Mouse (Mus musculus) ES-Bruce4 (cell line): ENCODE data around the gene Traf7. TPM values are rescaled to one million over a fixed set of nuclear protein-coding genes. Genes with fewer than 3 reads are reported as not detected.

Experiments used
- H3K27ac ChIP-seq: 2 replicates; pipeline ENCODE4 v1.5.1; 2012; ENCODE audit warnings: low read length, inconsistent platforms; ENCODE audit not compliant: insufficient read depth
- H3K27me3 ChIP-seq: 2 replicates; pipeline ENCODE4 v1.6.1; 2012; ENCODE audit warnings: mild to moderate bottlenecking, low read length, inconsistent platforms; ENCODE audit not compliant: control insufficient read depth, poor library complexity, insufficient read depth, severe bottlenecking
- H3K36me3 ChIP-seq: 2 replicates; pipeline ENCODE4 v1.6.1; 2012; ENCODE audit warnings: inconsistent platforms, mild to moderate bottlenecking, low read length, moderate library complexity; ENCODE audit not compliant: control insufficient read depth, poor library complexity, insufficient read depth, severe bottlenecking
- H3K4me1 ChIP-seq: one replicate; pipeline ENCODE4 v1.8.1; 2011; ENCODE audit warnings: low read length; ENCODE audit not compliant: control insufficient read depth, insufficient read depth
- H3K4me3 ChIP-seq: 2 replicates; pipeline ENCODE4 v1.5.1; 2011; ENCODE audit warnings: low read depth, mild to moderate bottlenecking, low read length
- H3K9ac ChIP-seq: 2 replicates; pipeline ENCODE4 v1.6.1; 2012; ENCODE audit warnings: low read depth, mild to moderate bottlenecking, inconsistent platforms; ENCODE audit not compliant: poor library complexity, severe bottlenecking
- H3K9me3 ChIP-seq: replicated peaks from 2 replicates; pipeline ENCODE4 v1.6.1; 2012; ENCODE audit warnings: mild to moderate bottlenecking, low read length, inconsistent platforms; ENCODE audit not compliant: control insufficient read depth, poor library complexity, insufficient read depth, severe bottlenecking
- CTCF ChIP-seq: IDR thresholded peaks from one replicate; pipeline ENCODE4 v1.8.1; 2011; ENCODE audit warnings: low read depth, low read length
- EP300 ChIP-seq: IDR thresholded peaks from 2 replicates; pipeline ENCODE4 v1.6.1; 2011; ENCODE audit warnings: low read depth, low read length; ENCODE audit not compliant: insufficient read depth
- POLR2A ChIP-seq: IDR thresholded peaks from one replicate; pipeline ENCODE4 v1.8.1; 2011; ENCODE audit warnings: low read length; ENCODE audit not compliant: insufficient read depth
- polyA plus RNA-seq: library from polyadenylated mRNA; stranded (reverse); fragments of >200 nt; gene quantifications from 2 replicates; pipeline ENCODE4 v1.2.4, GENCODE M21; 2011; ENCODE audit warnings: low read depth; ENCODE audit not compliant: missing spikeins, insufficient read depth, insufficient read length

Traf7 gene
- polyA plus RNA-seq, 1 experiment: 145 TPM

- H3K4me1 ChIP-seq: no peaks in the 10 kb centered on the region
- H3K9ac ChIP-seq: no peak overlapping the region
- no peaks in the 10 kb centered on the region for H3K9me3 ChIP-seq
- H3K4me3 ChIP-seq: no peak overlapping the region
- no peaks in the 10 kb centered on the region for H3K27me3 ChIP-seq
- H3K36me3 ChIP-seq: no peaks in the 10 kb centered on the region
- TF ChIP-seq CTCF: peak; percentile 57
- no peak for TF ChIP-seq POLR2A
- no peak for TF ChIP-seq EP300
- no peak overlapping the region for H3K27ac ChIP-seq
These were observed 33.0 kb downstream of the Traf7 start for GRCm38 (mm10) chr17:24494627-24495335.

GRCm38 (mm10) chr17:24490399-24490798 is 37.3 kb downstream of the Traf7 start:
- Histone ChIP-seq H3K36me3 (no peaks in the 10 kb centered on the region), H3K9me3 (no peaks in the 10 kb centered on the region), H3K4me1 (no peaks in the 10 kb centered on the region), H3K27ac (no peak overlapping the region), H3K4me3 (no peak overlapping the region), H3K27me3 (no peaks in the 10 kb centered on the region), H3K9ac (no peak overlapping the region)
- TF ChIP-seq EP300 (no peak), CTCF (no peak), POLR2A (no peak)

- Histone ChIP-seq H3K27ac (no peak overlapping the region), H3K9me3 (no peaks in the 10 kb centered on the region)
- TF ChIP-seq CTCF (no peak), POLR2A (no peak)
These were observed 38.3 kb downstream of the Traf7 start for GRCm38 (mm10) chr17:24489265-24490030.

GRCm38 (mm10) chr17:24488662-24489264 is 39.0 kb downstream of the Traf7 start:
- no peak for TF ChIP-seq CTCF
- no peak for TF ChIP-seq EP300
- no peak for TF ChIP-seq POLR2A
- Histone ChIP-seq H3K4me1 (no peaks in the 10 kb centered on the region), H3K9ac (peak overlapping the region; percentile 80), H3K36me3 (no peaks in the 10 kb centered on the region), H3K4me3 (peak overlapping the region; percentile 63), H3K27me3 (no peaks in the 10 kb centered on the region), H3K9me3 (no peaks in the 10 kb centered on the region), H3K27ac (no peak overlapping the region)

More at GRCm38 (mm10) chr17:24489265-24490030, 38.3 kb downstream of the Traf7 start:
- Histone ChIP-seq H3K27me3 (no peaks in the 10 kb centered on the region), H3K36me3 (no peaks in the 10 kb centered on the region), H3K4me1 (no peaks in the 10 kb centered on the region), H3K4me3 (peak overlapping the region; percentile 63), H3K9ac (peak overlapping the region; percentile 80)

- Histone ChIP-seq H3K36me3 (no peaks in the 10 kb centered on the region), H3K9ac (peak within 1 kb of the TSS; percentile 80), H3K4me1 (no peaks in the 10 kb centered on the region), H3K27ac (no peak within 1 kb of the TSS), H3K4me3 (peak within 1 kb of the TSS; percentile 63), H3K9me3 (no peaks in the 10 kb centered on the region), H3K27me3 (no peaks in the 10 kb centered on the region)
- TF ChIP-seq EP300 (no peak), CTCF (no peak), POLR2A (no peak)
These were observed 39.5 kb downstream of the Traf7 start, which contains the start of gene Caskin1 for GRCm38 (mm10) chr17:24488186-24488661. Gene Caskin1 (plus strand): TSS chr17:24488601.
